Mouse (Mus musculus): ENCODE measurements at regions not wholly inside any gene's neighbourhood (a gene's known extent, or its start where the extent isn't known, plus 50 kb on each side); places are given as distances from the start of the nearest gene placed in this dataset.

DNA sequence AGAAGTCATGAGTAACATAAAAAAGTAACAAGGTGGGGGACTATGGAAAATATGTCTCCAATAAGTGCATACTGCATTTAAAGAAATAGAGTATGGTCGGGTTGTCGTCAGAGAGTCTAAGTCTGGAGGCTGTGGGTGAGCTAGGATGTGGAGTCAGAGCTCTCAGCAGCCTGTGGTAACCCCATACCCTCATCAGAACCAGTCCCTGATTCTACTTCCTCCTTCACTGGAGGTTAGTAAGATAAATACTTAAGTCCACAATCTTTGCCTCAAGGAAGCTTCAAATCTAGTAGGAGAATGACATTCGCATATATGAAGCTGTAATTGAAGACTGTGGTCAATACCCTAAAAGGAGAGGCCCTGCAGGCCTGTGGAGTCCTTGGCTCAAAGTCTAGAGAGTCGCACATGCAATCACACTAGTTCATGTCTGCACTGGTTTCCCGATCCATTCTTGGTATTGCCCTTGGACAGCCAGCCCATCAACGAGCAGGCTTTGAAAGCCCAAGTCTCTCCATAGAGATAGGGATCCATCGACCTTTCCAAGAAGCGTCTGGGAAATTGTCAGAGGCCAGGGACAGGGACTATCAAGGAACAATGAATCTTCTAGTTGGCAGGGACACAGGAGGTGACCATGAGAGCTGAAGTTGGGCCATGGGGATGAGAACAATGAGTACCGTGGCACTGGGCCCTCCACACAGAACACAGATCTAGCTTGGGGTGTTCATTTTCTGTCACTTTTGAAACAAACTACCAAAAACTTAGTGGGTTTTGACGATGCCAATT lies 200.3 kb downstream of the Zfp36l1 start:
- no peak for DNase-seq (ENCODE audit: low read depth, low spot score)

DNA sequence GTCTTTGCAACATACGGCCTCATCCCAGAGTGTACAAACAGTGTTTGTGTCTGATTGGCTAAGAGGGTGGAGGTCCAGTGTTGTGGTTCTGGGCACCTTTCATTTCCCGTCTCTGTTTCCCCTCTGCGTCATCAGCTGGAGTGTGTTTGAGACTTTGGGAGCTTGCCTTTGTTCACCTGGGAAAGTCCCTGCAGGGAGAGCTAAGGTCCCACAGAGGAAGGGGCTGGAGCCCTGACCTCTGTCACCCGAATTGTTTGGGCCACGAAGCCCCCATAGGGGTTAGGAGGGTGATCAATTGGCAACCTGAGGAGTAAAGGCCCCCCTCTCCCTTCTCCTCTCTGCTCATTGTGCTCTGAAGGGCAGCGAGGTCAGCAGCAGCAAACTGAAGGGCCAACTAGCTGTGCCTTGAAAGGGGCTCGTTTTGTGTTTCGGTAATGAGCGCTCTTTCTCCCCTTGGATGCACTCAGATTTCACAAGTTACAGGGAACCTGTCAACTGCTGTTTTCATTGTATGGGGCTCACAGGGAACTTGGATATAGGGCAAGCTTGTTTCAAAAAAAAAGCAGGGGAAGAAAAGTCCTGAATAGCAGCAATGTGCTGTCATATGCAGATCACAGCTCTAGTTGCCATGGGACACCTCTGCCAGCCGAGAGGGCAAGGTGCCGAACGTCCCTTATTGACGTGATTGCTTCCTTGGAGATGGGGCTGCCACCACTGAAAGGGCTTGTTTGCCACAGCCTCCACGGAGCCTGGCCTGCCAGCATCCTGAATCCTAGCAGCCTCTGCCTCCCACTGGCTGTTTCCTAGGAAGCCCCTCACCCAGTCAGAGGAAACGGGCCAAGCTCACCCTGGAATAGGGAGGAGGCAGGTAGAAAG lies 201.7 kb downstream of the Zfp36l1 start:
- DNase-seq (ENCODE audit: low read depth, low spot score) = no peak

DNA sequence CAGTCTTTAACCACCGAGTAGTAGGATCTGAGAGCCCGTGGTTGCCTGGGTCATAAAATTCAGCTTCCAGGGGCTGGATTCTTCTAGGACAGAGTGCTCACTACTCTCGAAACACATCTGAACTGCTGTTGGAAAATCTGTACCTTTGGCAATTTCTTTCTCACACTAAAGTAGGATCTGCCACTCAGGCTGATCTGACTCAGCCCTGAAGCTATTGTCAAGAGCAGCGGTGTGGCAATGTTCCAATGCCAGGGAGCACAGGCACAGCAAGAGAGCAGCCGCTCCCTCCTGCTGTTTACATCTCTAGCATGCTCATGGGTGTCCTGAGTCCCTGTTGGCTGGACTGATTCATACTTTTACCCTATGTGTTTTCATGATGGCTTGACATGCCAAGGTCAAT lies 205.2 kb downstream of the Zfp36l1 start:
- no peak for DNase-seq (ENCODE audit: low read depth, low spot score)

DNA sequence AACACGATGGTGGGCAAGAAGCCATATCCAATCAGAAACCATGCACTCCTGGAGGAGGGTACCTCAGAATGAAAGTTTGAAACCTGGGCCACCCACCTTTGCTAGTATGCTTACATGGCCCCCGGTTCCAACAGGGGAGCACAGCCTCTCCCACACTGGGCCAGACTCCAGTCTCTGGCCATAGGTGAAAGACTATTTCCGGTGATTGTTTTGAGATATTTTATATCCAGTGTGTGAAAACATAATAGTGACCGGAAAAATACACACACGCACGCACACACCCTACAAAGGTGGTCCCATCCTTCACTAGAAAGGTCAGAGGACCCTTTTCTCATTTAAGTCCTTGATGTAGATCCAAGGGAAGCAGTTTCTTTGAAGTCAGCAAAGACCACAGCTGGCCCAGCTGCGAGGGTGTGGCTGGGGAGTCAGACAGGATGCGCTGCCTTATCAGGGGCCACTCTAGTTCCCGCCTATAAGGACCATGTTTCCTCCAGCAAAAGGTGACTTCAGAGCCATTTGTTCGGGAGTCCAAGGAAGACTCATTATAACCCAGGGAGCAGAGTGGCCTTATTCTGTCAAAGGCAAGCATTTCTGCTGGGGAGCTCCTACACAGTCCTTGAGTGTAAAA lies 206.0 kb downstream of the Zfp36l1 start:
- DNase-seq (ENCODE audit: low read depth, low spot score) = no peak

DNA sequence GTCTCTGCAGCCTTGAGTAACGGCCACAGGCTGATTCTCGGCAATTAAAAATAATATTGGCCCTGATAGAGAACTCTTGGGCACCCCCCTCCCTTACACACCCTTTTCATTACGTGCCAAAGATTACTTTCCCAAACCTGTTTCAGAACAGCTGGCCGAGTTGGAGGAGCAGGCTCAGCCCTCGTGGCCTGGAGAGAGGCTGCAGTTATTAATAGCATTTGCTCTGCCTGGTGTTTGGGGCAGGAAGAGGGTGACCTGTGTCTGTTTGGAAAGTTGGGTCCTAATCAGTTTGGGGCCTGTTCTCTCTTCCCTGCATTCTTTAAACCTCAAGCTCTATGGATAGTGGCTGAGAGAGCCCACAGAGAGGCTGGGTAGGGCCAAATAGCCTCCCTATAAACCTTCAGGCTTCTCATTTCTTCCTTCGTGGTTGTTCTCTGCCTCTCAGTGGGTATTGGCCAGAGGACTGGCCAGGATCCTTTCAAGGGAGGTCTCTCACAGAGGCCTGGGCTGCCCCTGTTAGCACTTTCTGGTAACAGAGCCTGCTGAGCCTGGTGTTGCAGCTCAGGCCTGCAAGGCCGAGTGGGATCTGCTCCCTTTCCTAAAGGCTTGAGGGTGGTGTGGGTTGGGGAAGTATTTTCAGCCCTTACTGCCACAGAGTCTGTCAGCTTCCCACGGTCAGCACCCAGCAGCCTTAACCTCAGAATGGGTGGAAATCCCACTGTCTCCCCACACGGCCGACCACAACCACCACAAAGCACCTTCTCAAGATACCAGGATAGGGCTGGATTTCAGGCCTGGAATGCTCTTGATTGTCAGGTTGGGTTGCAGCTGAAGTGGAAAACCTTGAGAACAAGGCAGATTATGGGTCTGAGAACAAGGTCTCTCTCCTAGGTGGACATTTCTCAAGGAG lies 206.7 kb downstream of the Zfp36l1 start:
- DNase-seq (ENCODE audit: low read depth, low spot score) = no peak

DNA sequence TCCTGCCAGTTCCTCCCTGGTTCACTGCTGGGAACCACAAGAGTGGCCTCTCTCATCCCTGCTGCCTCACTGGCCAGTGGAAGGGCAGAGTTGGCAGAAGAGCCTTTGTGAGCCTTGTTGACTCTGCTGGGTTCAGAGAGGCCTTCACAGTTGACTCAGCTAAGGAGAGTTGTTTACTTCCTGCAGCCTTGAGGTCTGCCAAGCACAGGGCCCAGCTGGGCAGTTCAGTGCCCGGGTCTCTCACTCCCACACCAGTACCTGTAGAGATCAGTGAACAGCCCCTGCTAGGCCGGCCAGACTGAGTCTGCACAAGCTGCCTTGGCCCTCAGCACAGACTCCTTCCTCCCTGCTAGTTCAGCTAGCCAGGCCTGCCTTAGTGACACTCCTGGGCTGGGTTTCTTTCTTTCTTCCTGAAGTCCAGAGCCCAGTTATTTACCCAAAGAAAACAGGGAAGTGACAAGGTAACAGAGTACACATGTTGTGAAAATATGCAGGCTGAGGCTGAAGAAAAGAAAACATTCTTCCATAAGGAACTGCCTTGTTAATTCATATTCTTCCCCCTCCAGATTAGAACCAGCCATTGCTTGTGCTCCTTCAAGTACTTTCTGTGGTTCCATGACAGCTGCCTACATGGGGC lies 207.8 kb downstream of the Zfp36l1 start:
- no peak for DNase-seq (ENCODE audit: low read depth, low spot score)

DNA sequence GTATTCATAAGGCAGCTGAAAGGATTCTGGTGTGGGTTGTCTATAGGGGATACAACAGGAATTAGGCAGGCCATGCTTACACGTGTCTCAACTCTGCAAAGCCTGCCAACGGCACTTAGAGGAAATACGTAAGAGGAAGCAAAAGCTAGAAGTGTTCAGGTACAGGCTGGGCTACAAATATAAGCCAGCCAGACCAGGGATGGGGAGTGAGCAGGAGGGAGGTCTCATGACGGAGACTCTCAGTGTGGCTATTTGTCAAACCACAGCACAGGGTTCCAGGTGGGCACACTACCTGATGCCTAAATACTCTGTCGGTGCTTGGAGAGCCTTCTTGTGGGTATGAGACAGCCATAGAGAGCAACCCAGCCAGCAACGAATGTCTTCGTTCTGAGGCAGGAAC lies 210.1 kb downstream of the Zfp36l1 start:
- DNase-seq (ENCODE audit: low read depth, low spot score) = no peak

DNA sequence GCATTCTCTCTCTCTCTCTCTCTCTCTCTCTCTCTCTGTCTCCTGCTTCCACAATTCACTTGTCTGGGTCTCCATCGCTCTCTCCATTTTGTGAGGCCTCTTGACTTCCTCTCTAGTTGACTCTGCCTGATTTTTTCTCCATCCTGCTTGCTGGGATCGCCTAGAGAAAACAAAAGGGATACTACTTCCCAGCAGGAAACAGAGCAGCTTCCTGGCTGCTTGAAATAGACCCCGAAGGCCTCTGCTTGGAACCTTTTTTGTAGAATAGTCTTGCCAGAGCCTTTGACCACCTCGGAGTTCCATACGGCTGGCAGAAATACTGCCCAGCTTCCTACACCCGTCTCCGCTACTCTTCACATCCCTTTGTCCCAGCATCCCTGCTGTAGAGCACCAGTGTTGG lies 210.7 kb downstream of the Zfp36l1 start:
- DNase-seq (ENCODE audit: low read depth, low spot score) = no peak

DNA sequence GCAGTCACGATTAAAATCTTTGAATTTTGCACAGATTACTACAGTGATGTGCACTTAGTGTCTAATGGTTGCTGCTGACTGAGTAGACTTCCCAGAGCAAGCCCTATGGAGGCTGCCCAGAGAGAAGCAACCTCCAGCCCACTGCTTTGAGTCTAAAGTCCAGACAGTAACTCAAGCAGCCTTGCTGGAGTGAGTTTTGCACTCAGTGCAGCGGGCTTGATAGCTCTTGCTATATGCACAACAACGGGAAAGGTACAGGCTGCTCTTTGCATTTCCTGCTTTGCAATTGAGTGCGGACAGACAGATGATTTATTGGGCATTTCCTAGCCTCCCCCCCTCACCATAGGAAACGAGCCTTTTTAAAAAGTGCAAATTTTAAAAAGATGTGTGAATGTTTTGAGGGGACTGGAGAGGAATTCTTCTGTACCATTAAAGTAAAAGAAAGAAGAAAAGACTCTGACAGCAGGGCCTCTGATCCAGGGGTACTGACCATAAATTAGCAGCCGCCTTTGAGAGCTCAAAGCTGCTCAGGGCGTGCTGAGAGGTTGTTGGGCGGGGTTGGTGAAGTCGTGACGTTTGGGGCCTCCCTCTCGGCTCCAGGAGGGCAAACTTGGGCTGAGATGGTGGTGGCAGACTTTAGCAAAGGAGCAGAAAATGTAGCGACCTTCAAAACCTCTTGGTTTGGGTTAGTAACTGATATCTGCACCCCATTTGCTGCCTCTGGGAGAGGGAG lies 214.4 kb downstream of the Zfp36l1 start:
- no peak for DNase-seq (ENCODE audit: low read depth, low spot score)

DNA sequence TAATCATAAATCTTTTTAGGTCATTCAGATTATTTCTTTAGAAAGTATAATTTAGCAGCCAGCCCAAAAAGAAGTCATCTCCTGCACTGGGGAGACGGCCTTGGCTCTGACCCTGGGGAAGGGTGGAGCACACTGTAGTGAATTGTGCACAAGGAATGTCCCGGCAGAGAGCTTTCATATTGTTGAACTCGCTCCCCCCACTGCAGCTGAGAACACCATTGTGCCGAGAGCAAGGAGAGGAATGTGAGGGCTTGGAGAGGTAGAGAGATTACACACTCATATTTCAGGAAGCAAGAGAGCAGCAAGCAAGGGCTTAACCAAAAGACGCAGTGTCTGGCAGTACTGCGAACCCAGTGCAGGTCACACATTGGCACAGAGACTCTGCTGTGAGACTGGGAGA lies 216.8 kb downstream of the Zfp36l1 start:
- no peak for DNase-seq (ENCODE audit: low read depth, low spot score)

DNA sequence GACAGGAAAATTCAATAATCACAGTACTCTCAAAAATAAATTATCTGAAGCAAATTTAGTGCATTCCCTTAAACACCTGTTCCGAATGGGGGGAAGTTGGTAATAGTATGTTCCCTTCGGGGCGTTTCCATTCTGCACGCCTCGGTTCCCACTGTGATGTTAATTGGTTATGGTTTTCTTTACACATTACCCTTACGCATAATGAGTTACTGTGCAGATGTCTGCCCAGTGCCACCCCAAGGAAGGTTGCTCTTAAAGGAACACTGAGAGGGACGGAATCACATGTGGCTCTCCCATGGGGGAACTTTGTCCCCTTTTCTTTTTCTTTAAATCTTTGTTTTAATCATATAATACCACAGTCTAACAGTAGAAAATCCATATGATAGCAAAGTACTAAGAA lies 217.5 kb downstream of the Zfp36l1 start:
- no peak for DNase-seq (ENCODE audit: low read depth, low spot score)

DNA sequence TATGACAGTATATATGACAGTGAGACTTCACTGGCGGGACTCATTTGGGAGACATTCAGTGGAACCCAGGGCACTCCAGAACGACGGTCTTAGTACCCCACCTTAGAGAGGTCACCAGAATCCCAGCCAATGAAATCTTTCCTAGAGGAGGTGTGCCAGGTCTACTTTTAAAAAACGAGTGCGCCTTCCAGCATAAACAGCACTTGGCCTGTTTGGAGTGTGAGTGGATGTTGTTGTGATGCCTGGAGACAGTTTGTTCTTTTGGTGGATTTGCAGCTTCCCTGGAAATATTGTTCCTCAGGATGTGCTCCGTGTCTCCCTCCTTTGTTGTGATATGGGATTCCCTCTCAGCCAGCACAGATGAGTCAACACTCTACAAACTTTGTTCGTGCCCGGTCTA lies 219.9 kb downstream of the Zfp36l1 start:
- no peak for DNase-seq (ENCODE audit: low read depth, low spot score)

DNA sequence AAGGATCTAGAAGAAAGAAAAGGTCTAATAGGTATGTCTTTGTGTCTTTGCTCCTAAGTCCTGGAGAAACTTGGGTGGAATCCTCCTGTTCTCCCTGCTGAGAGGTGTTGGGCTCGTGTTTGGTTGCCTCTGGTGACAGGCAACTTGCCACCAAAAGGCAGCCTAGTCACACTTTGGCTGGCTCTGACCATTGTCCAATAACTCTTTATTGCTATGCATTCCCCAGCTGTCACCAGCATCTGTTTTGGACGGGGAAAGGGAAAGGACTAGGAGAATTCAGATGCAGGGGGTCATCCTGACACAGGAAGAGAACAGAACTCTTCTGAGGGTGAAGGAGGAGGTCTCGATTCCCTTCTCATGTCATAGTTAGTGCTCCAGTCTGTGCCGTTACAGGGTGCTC lies 220.9 kb downstream of the Zfp36l1 start:
- DNase-seq (ENCODE audit: low read depth, low spot score) = no peak

DNA sequence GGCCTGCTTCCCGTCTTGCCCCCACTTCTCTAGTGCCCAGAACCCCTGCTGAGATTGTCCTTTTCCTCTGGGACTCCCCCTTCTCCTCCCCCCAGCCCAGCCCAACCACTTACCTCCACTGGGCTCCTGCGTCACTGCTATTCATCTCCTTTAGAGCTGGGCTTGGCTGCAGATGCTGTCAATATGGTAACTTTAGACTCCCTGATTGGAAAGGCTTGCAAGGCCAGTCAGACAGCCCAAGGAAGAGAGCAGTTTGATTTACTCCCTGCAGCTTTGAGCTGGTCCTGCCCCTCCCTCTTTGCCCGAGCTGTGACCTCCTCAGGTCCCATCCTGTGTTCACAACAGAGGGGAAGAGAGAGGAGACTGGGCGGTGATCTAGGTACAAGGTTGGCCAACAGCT lies 221.9 kb downstream of the Zfp36l1 start:
- DNase-seq (ENCODE audit: low read depth, low spot score) = no peak

DNA sequence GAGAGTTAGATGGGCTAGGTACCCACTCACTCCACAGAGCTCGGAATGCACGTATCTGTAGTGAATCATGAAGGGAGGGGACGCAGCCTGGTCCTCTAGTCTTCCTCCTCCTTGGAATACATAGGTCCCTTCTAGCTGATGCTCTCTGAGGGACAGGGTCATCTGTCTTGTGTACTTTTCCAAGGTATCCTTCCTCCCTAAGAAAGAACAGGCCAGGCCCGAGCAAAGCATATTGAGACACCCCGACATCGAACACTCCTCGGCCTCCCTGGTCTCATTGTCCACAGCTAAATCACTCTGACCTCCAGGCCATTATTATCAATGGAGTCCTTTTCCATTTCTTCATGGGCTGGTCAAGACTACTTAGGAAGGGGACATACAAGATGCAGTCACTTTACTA lies 222.5 kb downstream of the Zfp36l1 start:
- no peak for DNase-seq (ENCODE audit: low read depth, low spot score)

DNA sequence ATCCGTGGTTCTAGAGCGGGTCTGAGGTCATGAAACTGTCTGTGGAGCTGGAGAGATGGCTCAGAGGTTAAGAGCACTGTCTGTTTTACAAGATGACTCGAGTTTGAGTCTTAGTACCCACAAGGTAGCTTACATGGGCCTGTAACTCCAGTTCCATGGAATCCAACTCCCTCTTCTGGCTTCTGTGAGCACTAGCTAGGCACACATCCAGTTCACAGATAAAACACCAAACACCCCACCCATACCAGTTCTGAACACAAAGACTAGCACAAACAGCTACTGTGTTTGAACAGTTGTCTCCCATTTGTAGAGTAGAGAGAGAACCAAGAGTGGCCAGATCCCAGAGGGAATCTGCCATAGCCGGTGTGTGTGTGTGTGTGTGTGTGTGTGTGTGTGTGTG lies 224.0 kb downstream of the Zfp36l1 start:
- no peak for DNase-seq (ENCODE audit: low read depth, low spot score)

DNA sequence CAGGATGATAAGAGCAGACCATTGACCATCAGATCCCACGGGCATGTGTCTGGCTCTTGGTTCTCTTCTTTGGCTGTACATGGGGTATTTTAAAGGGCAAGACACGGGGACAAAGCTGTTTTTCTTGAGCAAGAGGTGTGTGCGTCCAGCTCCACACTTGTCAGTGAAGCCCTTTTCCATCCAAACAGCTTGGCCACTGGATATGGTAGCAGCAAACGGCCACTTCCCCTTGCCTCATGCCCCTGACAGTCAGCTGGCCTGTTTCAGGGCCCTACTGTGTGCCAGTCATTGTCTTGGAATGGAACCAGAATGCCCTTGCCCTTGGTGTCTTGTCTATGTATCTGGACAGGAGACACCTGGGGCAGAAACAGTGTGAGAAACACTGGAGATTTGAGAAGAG lies 224.7 kb downstream of the Zfp36l1 start:
- DNase-seq (ENCODE audit: low read depth, low spot score) = no peak

DNA sequence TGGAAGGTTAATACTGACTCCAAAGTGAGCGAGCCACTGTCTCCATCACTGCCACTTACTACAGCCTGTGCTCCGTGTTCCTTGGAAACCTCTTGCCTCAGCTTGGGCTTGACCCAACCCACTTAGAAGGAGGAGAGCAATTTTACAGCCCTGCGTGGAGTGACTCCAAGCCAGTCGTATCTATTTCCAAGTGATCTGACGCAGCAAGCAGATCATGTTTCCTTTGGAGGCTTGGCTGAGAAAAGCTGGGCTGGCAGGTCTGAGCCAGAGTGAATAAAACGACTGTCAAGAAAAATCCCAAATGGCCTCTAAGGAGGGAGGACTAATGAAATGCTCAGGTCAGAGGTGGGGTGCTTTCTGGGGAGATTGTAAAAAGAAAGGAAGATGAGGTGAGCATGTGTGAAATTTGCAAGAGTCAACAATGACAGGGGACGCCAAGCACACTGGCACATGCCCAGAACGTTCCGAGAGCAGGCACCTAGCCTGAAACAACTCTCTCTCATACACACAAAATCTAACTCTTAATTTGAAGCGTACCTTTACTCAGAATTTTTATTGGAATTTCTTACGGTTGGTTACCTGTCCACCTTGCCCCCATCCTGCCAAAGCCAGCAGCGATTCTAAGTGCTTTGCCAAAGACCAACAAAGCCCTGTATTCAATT lies 225.5 kb downstream of the Zfp36l1 start:
- DNase-seq (ENCODE audit: low read depth, low spot score) = no peak

DNA sequence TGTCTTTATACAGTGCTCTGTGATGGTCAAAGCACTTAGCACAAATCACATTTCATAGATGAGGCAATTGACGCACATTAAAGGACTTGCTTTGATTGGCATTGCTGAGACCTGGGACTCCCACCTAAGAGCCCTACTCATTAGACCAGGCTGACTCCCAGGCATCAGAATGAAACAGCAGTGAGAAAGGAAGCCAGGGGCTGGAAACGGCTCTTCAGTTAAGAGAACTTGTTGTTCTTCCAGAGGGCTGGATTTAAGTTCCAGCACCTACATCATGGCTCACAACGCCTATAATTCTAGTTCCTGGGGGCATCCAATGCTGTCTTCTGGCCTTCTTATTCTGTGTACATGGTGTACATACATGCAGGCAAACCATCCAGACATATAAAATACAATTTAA lies 226.3 kb downstream of the Zfp36l1 start:
- DNase-seq (ENCODE audit: low read depth, low spot score) = no peak

DNA sequence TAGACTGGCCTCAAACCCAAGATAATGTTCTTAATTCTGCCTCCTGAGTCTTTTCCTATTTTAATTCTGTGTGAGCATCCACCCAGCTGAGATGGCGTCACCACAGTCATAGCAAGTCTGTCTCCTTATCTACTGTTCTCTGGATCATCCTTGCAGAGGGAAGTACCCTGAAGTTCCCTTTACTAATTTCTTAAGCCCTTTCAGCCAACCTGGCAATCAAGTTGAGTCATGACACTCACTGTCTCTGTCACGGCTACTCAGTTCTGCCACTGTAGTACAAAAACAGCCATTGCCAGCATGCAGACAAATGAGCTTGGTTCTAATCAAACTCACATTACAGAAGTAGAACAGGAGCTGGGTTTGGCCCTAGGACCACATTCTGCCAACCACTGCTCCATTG lies 227.5 kb downstream of the Zfp36l1 start:
- DNase-seq (ENCODE audit: low read depth, low spot score) = no peak

All from telencephalon, adult 2 months (tissue).